8 mouse cellular contexts compared by ENCODE assay signal in genomic region chr8:123805209-123805717, GRCm38 (mm10). TPM values are rescaled to one million over a fixed set of nuclear protein-coding genes. Genes with fewer than 3 reads are reported as not detected.
DNase-seq lines count a peak whose midpoint lies in the region; ATAC-seq lines count a peak whose summit lies in the region.

No protein-coding gene starts in this region.

- no peak for DNase-seq in kidney, postnatal 25 days
- no peak for DNase-seq in hindbrain, embryonic 14.5 days (ENCODE audit: low spot score)
- DNase-seq in midbrain, embryonic 14.5 days: no peak
- no peak for DNase-seq in retina, embryonic 14.5 days (ENCODE audit: low spot score)
- DNase-seq in cerebellum, adult 8-10 months: no peak
- DNase-seq in thymus, postnatal 4 days: no peak

- ATAC-seq in kidney, embryonic 16.5 days (ENCODE audit: low FRiP score, low TSS enrichment): no peak; the same call in 1 of the 2 replicates
- ATAC-seq in hindbrain, embryonic 14.5 days (ENCODE audit: low FRiP score): no peak; the same call in 1 of the 2 replicates
- peak; percentile 53; the same call in 1 of the 2 replicates for ATAC-seq in midbrain, embryonic 14.5 days (ENCODE audit: low FRiP score, low TSS enrichment)

- H3K27me3 ChIP-seq in kidney, embryonic 16.5 days (ENCODE audit: insufficient read depth, low read length): no peaks in the 10 kb centered on the region
- no peaks in the 10 kb centered on the region for H3K27me3 ChIP-seq in hindbrain, embryonic 14.5 days (ENCODE audit: control insufficient read depth, insufficient read depth, low read length)
- no peaks in the 10 kb centered on the region for H3K27me3 ChIP-seq in midbrain, embryonic 14.5 days (ENCODE audit: control insufficient read depth, insufficient read depth, low read length)

- peak overlapping the region; percentile 50; the same call in 1 of the 2 replicates for H3K27ac ChIP-seq in kidney, embryonic 16.5 days (ENCODE audit: low read length)
- H3K27ac ChIP-seq in brown adipose tissue, adult 24 weeks (replicated peaks; ENCODE audit: low read depth, low read length): no peak overlapping the region; the same call in 1 of the 2 replicates
- peak overlapping the region; percentile 77 for H3K27ac ChIP-seq in hindbrain, embryonic 14.5 days
- H3K27ac ChIP-seq in midbrain, embryonic 14.5 days (replicated peaks; ENCODE audit: low read depth, low read length): peak overlapping the region; percentile 84

- H3K9ac ChIP-seq in kidney, embryonic 16.5 days (replicated peaks; ENCODE audit: low read length): peak overlapping the region; percentile 90
- peak overlapping the region; percentile 89 for H3K9ac ChIP-seq in hindbrain, embryonic 14.5 days
- peak overlapping the region; percentile 93; the same call in 1 of the 2 replicates for H3K9ac ChIP-seq in midbrain, embryonic 14.5 days (replicated peaks; ENCODE audit: low read length)

- WGBS in kidney, embryonic 16.5 days: 19% methylated on average over 15 of the region's 15 CpGs
- 16% methylated on average over 15 of the region's 15 CpGs for WGBS in hindbrain, embryonic 14.5 days
- 13% methylated on average over 15 of the region's 15 CpGs for WGBS in midbrain, embryonic 14.5 days

- peak overlapping the region; percentile 98 for H3K4me3 ChIP-seq in kidney, embryonic 16.5 days (ENCODE audit: low read length)
- peak overlapping the region; percentile 92 for H3K4me3 ChIP-seq in brown adipose tissue, adult 24 weeks (ENCODE audit: insufficient read depth, low read depth, low read length)
- peak overlapping the region; percentile 79 for H3K4me3 ChIP-seq in hindbrain, embryonic 14.5 days (replicated peaks; ENCODE audit: low read length)
- H3K4me3 ChIP-seq in midbrain, embryonic 14.5 days (replicated peaks; ENCODE audit: low read depth, low read length): peak overlapping the region; percentile 84

- no peaks in the 10 kb centered on the region for H3K9me3 ChIP-seq in kidney, embryonic 16.5 days (ENCODE audit: low read length)
- no peaks in the 10 kb centered on the region for H3K9me3 ChIP-seq in hindbrain, embryonic 14.5 days (ENCODE audit: control insufficient read depth, low read length)
- H3K9me3 ChIP-seq in midbrain, embryonic 14.5 days (ENCODE audit: control insufficient read depth, low read length): no peaks in the 10 kb centered on the region

- no peaks in the 10 kb centered on the region for H3K36me3 ChIP-seq in kidney, embryonic 16.5 days (ENCODE audit: insufficient read depth, low read length)
- no peaks in the 10 kb centered on the region for H3K36me3 ChIP-seq in hindbrain, embryonic 14.5 days (replicated peaks; ENCODE audit: control insufficient read depth, insufficient read depth)
- no peaks in the 10 kb centered on the region for H3K36me3 ChIP-seq in midbrain, embryonic 14.5 days (ENCODE audit: control insufficient read depth, insufficient read depth, low read length)

- H3K4me2 ChIP-seq in kidney, embryonic 16.5 days (replicated peaks; ENCODE audit: low read depth, low read length): peak overlapping the region; percentile 92
- peak overlapping the region; percentile 94 for H3K4me2 ChIP-seq in hindbrain, embryonic 14.5 days (replicated peaks)
- peak overlapping the region; percentile 87 for H3K4me2 ChIP-seq in midbrain, embryonic 14.5 days (ENCODE audit: low read length)

- peaks cover 25% of the 10 kb centered on the region for H3K4me1 ChIP-seq in kidney, embryonic 16.5 days (ENCODE audit: insufficient read depth, low read length)
- H3K4me1 ChIP-seq in brown adipose tissue, adult 24 weeks (ENCODE audit: control insufficient read depth, insufficient read depth, insufficient read length, low read length): peaks cover 6% of the 10 kb centered on the region
- H3K4me1 ChIP-seq in hindbrain, embryonic 14.5 days (replicated peaks; ENCODE audit: control insufficient read depth, insufficient read depth, low read length): peaks cover 23% of the 10 kb centered on the region
- H3K4me1 ChIP-seq in midbrain, embryonic 14.5 days (ENCODE audit: control insufficient read depth, insufficient read depth, low read length): peaks cover 14% of the 10 kb centered on the region

RNA-seq across cellular contexts. Expression of gene Rab4a, which starts 0.5 kb away (rescaled TPM):
- polyA plus RNA-seq in kidney, embryonic 16.5 days (2015; fragmentation: Nextera tagmentation; extraction: Ambion mirVana): 50.8 and 51.5 TPM in 2 replicates
- 3.0 and 3.9 TPM in 2 replicates for polyA plus RNA-seq in brown adipose tissue, adult 24 weeks (2012; ENCODE audit: insufficient read depth, insufficient read length, missing spikeins)
- 79.1 and 82.7 TPM in 2 replicates for polyA plus RNA-seq in hindbrain, embryonic 14.5 days (2014; fragmentation: Nextera tagmentation; extraction: Ambion mirVana)
- 69.8 and 75.8 TPM in 2 replicates for polyA plus RNA-seq in midbrain, embryonic 14.5 days (2014; fragmentation: Nextera tagmentation; extraction: Ambion mirVana)

RNA-seq across cellular contexts. Expression of gene Ccsap, which starts 54.7 kb away (rescaled TPM):
- 2.9 and 3.3 TPM in 2 replicates for polyA plus RNA-seq in kidney, embryonic 16.5 days (2015; fragmentation: Nextera tagmentation; extraction: Ambion mirVana)
- polyA plus RNA-seq in brown adipose tissue, adult 24 weeks (2012; ENCODE audit: insufficient read depth, insufficient read length, missing spikeins): not detected in 2 replicates
- 5.0 TPM in 2 replicates for polyA plus RNA-seq in hindbrain, embryonic 14.5 days (2014; fragmentation: Nextera tagmentation; extraction: Ambion mirVana)
- polyA plus RNA-seq in midbrain, embryonic 14.5 days (2014; fragmentation: Nextera tagmentation; extraction: Ambion mirVana): 4.5 and 4.6 TPM in 2 replicates

Comparison
In these comparisons a context has a peak if more than half of its experiments do, and no peak if none do; other contexts are left out.
1. RNA of gene Rab4a, which starts 0.5 kb away (polyA plus RNA-seq): 79.1 to 82.7 TPM in hindbrain, embryonic 14.5 days, 69.8 to 75.8 TPM in midbrain, embryonic 14.5 days and 50.8 to 51.5 TPM in kidney, embryonic 16.5 days; 3.0 to 3.9 TPM in brown adipose tissue, adult 24 weeks; every median in the first group is over 10 times any median in the second.
2. Peak in every context shown above with its lines, with median percentiles within 50 percentile points of each other: H3K4me2 ChIP-seq, H3K4me3 ChIP-seq and H3K9ac ChIP-seq.